Mouse (Mus musculus) yolk sac, embryonic 10.5 days (tissue): ENCODE measurements at regions not wholly inside any gene's neighbourhood (a gene's known extent, or its start where the extent isn't known, plus 50 kb on each side); places are given as distances from the start of the nearest gene placed in this dataset.

Experiments used
- DNase-seq: peaks from one replicate; pipeline ENCODE4 v3.0.0-alpha.2; 2017; ENCODE audit warnings: low spot score

- no peak for DNase-seq
Observed at GRCm38 (mm10) chr17:85823036-85823435, 135.0 kb upstream of the Six2 start.

- DNase-seq = no peak
Observed at GRCm38 (mm10) chr17:85821861-85822260, 133.8 kb upstream of the Six2 start.

- no peak for DNase-seq
Observed at GRCm38 (mm10) chr17:85818098-85818855, 130.2 kb upstream of the Six2 start.

- no peak for DNase-seq
Observed at GRCm38 (mm10) chr17:85816521-85816920, 128.4 kb upstream of the Six2 start.

GRCm38 (mm10) chr17:85816056-85816455 is 128.0 kb upstream of the Six2 start:
- DNase-seq = no peak

GRCm38 (mm10) chr17:85808580-85808979 is 120.5 kb upstream of the Six2 start:
- no peak for DNase-seq

GRCm38 (mm10) chr17:85805726-85806359 is 117.8 kb upstream of the Six2 start:
- DNase-seq = no peak

- no peak for DNase-seq
Observed at GRCm38 (mm10) chr17:85804631-85805030, 116.6 kb upstream of the Six2 start.

GRCm38 (mm10) chr17:85801734-85802133 is 113.7 kb upstream of the Six2 start:
- no peak for DNase-seq

- DNase-seq = no peak
Observed at GRCm38 (mm10) chr17:85801079-85801605, 113.1 kb upstream of the Six2 start.

GRCm38 (mm10) chr17:85800357-85801078 is 112.4 kb upstream of the Six2 start:
- DNase-seq = peak; percentile 21

- DNase-seq = peak; percentile 25
Observed at GRCm38 (mm10) chr17:85799865-85800356, 111.8 kb upstream of the Six2 start.

GRCm38 (mm10) chr17:85799081-85799864 is 111.2 kb upstream of the Six2 start:
- no peak for DNase-seq

GRCm38 (mm10) chr17:85797755-85798154 is 109.7 kb upstream of the Six2 start:
- DNase-seq = no peak

GRCm38 (mm10) chr17:85795820-85796219 is 107.7 kb upstream of the Six2 start:
- DNase-seq = no peak

- no peak for DNase-seq
Observed at GRCm38 (mm10) chr17:85785625-85786294, 97.7 kb upstream of the Six2 start.

GRCm38 (mm10) chr17:85780477-85780876 is 92.4 kb upstream of the Six2 start:
- no peak for DNase-seq

- DNase-seq = no peak
Observed at GRCm38 (mm10) chr17:85776876-85777275, 88.8 kb upstream of the Six2 start.

- DNase-seq = no peak
Observed at GRCm38 (mm10) chr17:85768341-85768740, 80.3 kb upstream of the Six2 start.

- DNase-seq = no peak
Observed at GRCm38 (mm10) chr17:85767201-85767862, 79.3 kb upstream of the Six2 start.

GRCm38 (mm10) chr17:85766556-85766955 is 78.5 kb upstream of the Six2 start:
- DNase-seq = no peak
